Mouse (Mus musculus) E14TG2a.4 (cell line): ENCODE results near the gene Zc2hc1b.

Experiments
- H3K27me3 ChIP-seq: 2 replicates; pipeline ENCODE4 v1.6.1; 2014; ENCODE audit warnings: low read length, control low read depth; ENCODE audit not compliant: insufficient read depth
- H3K36me3 ChIP-seq: 2 replicates; pipeline ENCODE4 v1.6.1; 2014; ENCODE audit warnings: low read length, control low read depth; ENCODE audit not compliant: insufficient read depth
- H3K4me1 ChIP-seq: replicated peaks from 2 replicates; pipeline ENCODE4 v1.6.1; 2014; ENCODE audit warnings: low read depth, low read length, control low read depth
- H3K4me3 ChIP-seq: replicated peaks from 2 replicates; pipeline ENCODE4 v1.5.1; 2014; ENCODE audit warnings: mild to moderate bottlenecking, low read length
- H3K9me3 ChIP-seq: 2 replicates; pipeline ENCODE4 v1.6.1; 2014; ENCODE audit warnings: low read length, control low read depth
- CTCF ChIP-seq: conservative IDR thresholded peaks from 2 replicates; pipeline ENCODE4 v1.5.1; 2014; ENCODE audit warnings: low read length
- NANOG ChIP-seq: IDR thresholded peaks from 2 replicates; pipeline ENCODE4 v1.6.1; 2014; ENCODE audit warnings: borderline replicate concordance, low read length, mixed read lengths
- POU5F1 ChIP-seq: IDR thresholded peaks from 2 replicates; pipeline ENCODE4 v1.6.1; 2014; ENCODE audit warnings: low read length, borderline replicate concordance

Gene Zc2hc1b

GRCm38 (mm10) chr10:13177973-13178624, at the start of gene Zc2hc1b:
Gene Zc2hc1b, minus strand, starts transcription at chr10:13178023.
- Histone ChIP-seq H3K27me3 (no peaks in the 10 kb centered on the region), H3K9me3 (no peaks in the 10 kb centered on the region), H3K4me1 (no peaks in the 10 kb centered on the region), H3K36me3 (peaks cover 77% of the 10 kb centered on the region), H3K4me3 (no peak within 1 kb of the TSS)
- TF ChIP-seq CTCF (no peak), POU5F1 (no peak), NANOG (no peak)

- no peak overlapping the region for H3K4me3 ChIP-seq
- no peaks in the 10 kb centered on the region for H3K27me3 ChIP-seq
- no peak for TF ChIP-seq NANOG
- no peak for TF ChIP-seq POU5F1
- TF ChIP-seq CTCF: no peak
- H3K36me3 ChIP-seq: no peaks in the 10 kb centered on the region
- H3K9me3 ChIP-seq: no peaks in the 10 kb centered on the region
- H3K4me1 ChIP-seq: no peaks in the 10 kb centered on the region
Measured at GRCm38 (mm10) chr10:13225377-13226063, 47.7 kb upstream of the Zc2hc1b start.

- H3K4me3 ChIP-seq: no peak overlapping the region
- 0 out of 2 replicates have a peak, but pooled peaks cover 5% of the 10 kb centered on the region for H3K4me1 ChIP-seq
- no peaks in the 10 kb centered on the region for H3K27me3 ChIP-seq
- no peak for TF ChIP-seq NANOG
- no peak for TF ChIP-seq CTCF
- TF ChIP-seq POU5F1: no peak
- H3K36me3 ChIP-seq: no peaks in the 10 kb centered on the region
- no peaks in the 10 kb centered on the region for H3K9me3 ChIP-seq
Measured at GRCm38 (mm10) chr10:13222135-13222534, 44.3 kb upstream of the Zc2hc1b start.

GRCm38 (mm10) chr10:13220061-13220460, 42.2 kb upstream of the Zc2hc1b start:
- H3K36me3 ChIP-seq: no peaks in the 10 kb centered on the region
- H3K4me3 ChIP-seq: no peak overlapping the region
- TF ChIP-seq POU5F1 (no peak), CTCF (no peak), NANOG (no peak)
- H3K4me1 ChIP-seq: 0 out of 2 replicates have a peak, but pooled peaks cover 5% of the 10 kb centered on the region
- H3K27me3 ChIP-seq: no peaks in the 10 kb centered on the region
- H3K9me3 ChIP-seq: no peaks in the 10 kb centered on the region

GRCm38 (mm10) chr10:13213956-13214355, 36.1 kb upstream of the Zc2hc1b start:
- Histone ChIP-seq H3K4me3 (no peak overlapping the region), H3K27me3 (no peaks in the 10 kb centered on the region), H3K36me3 (no peaks in the 10 kb centered on the region), H3K9me3 (no peaks in the 10 kb centered on the region), H3K4me1 (no peaks in the 10 kb centered on the region)
- TF ChIP-seq CTCF: no peak
- no peak for TF ChIP-seq POU5F1
- no peak for TF ChIP-seq NANOG

- no peaks in the 10 kb centered on the region for H3K9me3 ChIP-seq
- H3K27me3 ChIP-seq: no peaks in the 10 kb centered on the region
- H3K4me3 ChIP-seq: no peak overlapping the region
- no peaks in the 10 kb centered on the region for H3K4me1 ChIP-seq
- no peaks in the 10 kb centered on the region for H3K36me3 ChIP-seq
- no peak for TF ChIP-seq CTCF
Measured at GRCm38 (mm10) chr10:13212829-13213228, 35.0 kb upstream of the Zc2hc1b start.

- H3K4me1 ChIP-seq: no peaks in the 10 kb centered on the region
- H3K9me3 ChIP-seq: no peaks in the 10 kb centered on the region
- H3K4me3 ChIP-seq: no peak overlapping the region
- H3K27me3 ChIP-seq: no peaks in the 10 kb centered on the region
- TF ChIP-seq NANOG (no peak), POU5F1 (no peak), CTCF (no peak)
- no peaks in the 10 kb centered on the region for H3K36me3 ChIP-seq
Measured at GRCm38 (mm10) chr10:13212326-13212725, 34.5 kb upstream of the Zc2hc1b start.

GRCm38 (mm10) chr10:13209930-13210637, 32.3 kb upstream of the Zc2hc1b start:
- H3K4me3 ChIP-seq: no peak overlapping the region
- H3K9me3 ChIP-seq: no peaks in the 10 kb centered on the region
- no peaks in the 10 kb centered on the region for H3K36me3 ChIP-seq
- no peaks in the 10 kb centered on the region for H3K4me1 ChIP-seq
- H3K27me3 ChIP-seq: no peaks in the 10 kb centered on the region
- TF ChIP-seq POU5F1 (no peak), CTCF (no peak), NANOG (no peak)
